Mouse (Mus musculus): ENCODE measurements at regions not wholly inside any gene's neighbourhood (a gene's known extent, or its start where the extent isn't known, plus 50 kb on each side); places are given as distances from the start of the nearest gene placed in this dataset.

GRCm38 (mm10) chr15:97152354-97152753, 94.6 kb upstream of the Pced1b start:
- Histone ChIP-seq H3K27me3 (ENCODE audit: control insufficient read depth, insufficient read depth, low read length) (no peaks in the 10 kb centered on the region), H3K4me3 (ENCODE audit: low read depth, low read length) (no peak overlapping the region), H3K4me1 (ENCODE audit: control insufficient read depth, insufficient read depth) (no peaks in the 10 kb centered on the region), H3K9ac (replicated peaks; ENCODE audit: low read depth, low read length) (no peak overlapping the region), H3K4me2 (ENCODE audit: low read depth, low read length) (no peak overlapping the region), H3K9me3 (replicated peaks; ENCODE audit: control insufficient read depth, low read length) (no peaks in the 10 kb centered on the region), H3K36me3 (replicated peaks; ENCODE audit: control insufficient read depth, insufficient read depth, low read length) (no peaks in the 10 kb centered on the region), H3K27ac (ENCODE audit: low read depth) (no peak overlapping the region)
- TF ChIP-seq CTCF (IDR thresholded peaks at IDR 0.05; ENCODE audit: low read depth) (no peak), EP300 (IDR thresholded peaks at IDR 0.05; ENCODE audit: low read depth) (no peak)
- DNase-seq (ENCODE audit: low spot score) (no peak), ATAC-seq (ENCODE audit: insufficient read depth, low read depth) (no peak)
- WGBS, result 56% methylated on average over 8 of the region's 8 CpGs

GRCm38 (mm10) chr15:97151793-97152192, 95.1 kb upstream of the Pced1b start:
- H3K27me3 ChIP-seq (ENCODE audit: control insufficient read depth, insufficient read depth, low read length), result no peaks in the 10 kb centered on the region
- H3K36me3 ChIP-seq (replicated peaks; ENCODE audit: control insufficient read depth, insufficient read depth, low read length), result no peaks in the 10 kb centered on the region
- no peak overlapping the region for H3K4me3 ChIP-seq (ENCODE audit: low read depth, low read length)
- H3K4me1 ChIP-seq (ENCODE audit: control insufficient read depth, insufficient read depth), result no peaks in the 10 kb centered on the region
- H3K9ac ChIP-seq (replicated peaks; ENCODE audit: low read depth, low read length), result no peak overlapping the region
- H3K9me3 ChIP-seq (replicated peaks; ENCODE audit: control insufficient read depth, low read length), result no peaks in the 10 kb centered on the region
- H3K4me2 ChIP-seq (ENCODE audit: low read depth, low read length), result no peak overlapping the region
- WGBS, result 77% methylated on average over 12 of the region's 12 CpGs
- TF ChIP-seq EP300 (IDR thresholded peaks at IDR 0.05; ENCODE audit: low read depth) (no peak), CTCF (IDR thresholded peaks at IDR 0.05; ENCODE audit: low read depth) (no peak)
- ATAC-seq (ENCODE audit: insufficient read depth, low read depth) (no peak), DNase-seq (ENCODE audit: low spot score) (no peak)
- H3K27ac ChIP-seq (ENCODE audit: low read depth), result no peak overlapping the region

DNA sequence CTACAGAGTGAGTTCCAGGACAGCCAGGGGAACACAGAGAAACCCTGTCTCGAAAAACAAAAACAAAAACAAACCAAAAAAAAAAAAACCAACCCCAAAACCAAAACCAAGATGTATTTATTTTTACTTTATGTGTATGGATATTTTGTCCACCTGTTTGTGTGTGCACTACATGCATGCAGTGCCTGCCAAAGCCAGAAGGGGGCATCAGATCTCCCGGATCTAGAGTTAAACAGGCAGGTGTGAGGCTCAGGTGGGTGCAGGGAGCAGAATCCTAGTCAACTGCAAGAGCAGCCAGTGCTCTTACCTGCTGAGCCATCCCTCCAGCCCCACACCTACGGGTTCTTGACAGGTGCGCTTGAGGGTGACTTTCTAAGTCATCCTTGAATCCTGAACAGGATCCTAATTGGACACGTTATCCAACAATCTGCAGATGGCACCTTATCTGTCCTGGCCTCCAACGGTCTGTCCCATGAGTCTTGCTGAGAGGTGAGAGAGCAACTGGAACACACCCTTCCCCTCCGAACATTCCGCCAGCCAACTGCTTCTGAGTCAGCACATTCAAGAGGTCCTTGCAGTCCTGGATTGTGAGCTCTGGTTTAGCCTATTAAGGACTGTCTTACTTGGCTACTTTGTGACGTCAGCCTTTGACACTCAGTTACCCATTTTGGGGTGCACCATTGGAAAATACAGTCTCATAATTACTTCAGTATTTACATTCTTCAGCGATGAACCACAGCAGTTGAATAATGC, 95.4 kb upstream of the Slc38a4 start:
- H3K9me3 ChIP-seq (replicated peaks; ENCODE audit: control insufficient read depth, low read length), result no peaks in the 10 kb centered on the region

DNA sequence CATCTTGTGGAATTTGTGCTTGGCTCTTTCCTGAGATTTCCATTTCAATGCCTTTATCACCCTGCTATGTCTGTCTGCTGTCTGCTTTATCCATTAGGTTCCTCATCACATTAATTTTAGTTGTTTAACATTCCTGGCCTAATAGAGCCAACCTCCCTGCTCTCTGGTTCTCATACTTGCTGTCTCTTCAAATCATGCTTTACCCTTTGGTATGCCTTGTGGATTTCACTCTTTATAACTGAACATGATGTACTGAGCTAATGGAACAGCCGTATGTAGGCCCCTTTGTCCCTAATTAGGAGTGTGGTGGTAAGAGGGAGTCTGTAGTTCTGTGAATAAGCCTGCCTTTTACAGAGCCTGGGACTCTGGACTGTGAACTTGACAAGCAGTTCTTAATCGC, 86.2 kb upstream of the Slc38a4 start:
- H3K27ac ChIP-seq (ENCODE audit: low read depth), result no peak overlapping the region
- H3K4me2 ChIP-seq (ENCODE audit: low read depth, low read length), result no peak overlapping the region
- H3K4me3 ChIP-seq (ENCODE audit: low read depth, low read length), result no peak overlapping the region
- H3K27me3 ChIP-seq (ENCODE audit: control insufficient read depth, insufficient read depth, low read length), result no peaks in the 10 kb centered on the region
- H3K9ac ChIP-seq (replicated peaks; ENCODE audit: low read depth, low read length), result no peak overlapping the region
- 72% methylated on average over 2 of the region's 2 CpGs for WGBS
- no peak for TF ChIP-seq CTCF (IDR thresholded peaks at IDR 0.05; ENCODE audit: low read depth)
- TF ChIP-seq EP300 (IDR thresholded peaks at IDR 0.05; ENCODE audit: low read depth), result no peak
- no peaks in the 10 kb centered on the region for H3K36me3 ChIP-seq (replicated peaks; ENCODE audit: control insufficient read depth, insufficient read depth, low read length)
- H3K4me1 ChIP-seq (ENCODE audit: control insufficient read depth, insufficient read depth), result no peaks in the 10 kb centered on the region
- no peak for DNase-seq (ENCODE audit: low spot score)
- H3K9me3 ChIP-seq (replicated peaks; ENCODE audit: control insufficient read depth, low read length), result peaks cover 8% of the 10 kb centered on the region
- ATAC-seq (ENCODE audit: insufficient read depth, low read depth), result no peak

More for the DNA sequence above, 95.4 kb upstream of the Slc38a4 start:
- Histone ChIP-seq H3K27me3 (ENCODE audit: control insufficient read depth, insufficient read depth, low read length) (no peaks in the 10 kb centered on the region), H3K4me3 (ENCODE audit: low read depth, low read length) (no peak overlapping the region), H3K27ac (ENCODE audit: low read depth) (no peak overlapping the region), H3K36me3 (replicated peaks; ENCODE audit: control insufficient read depth, insufficient read depth, low read length) (no peaks in the 10 kb centered on the region), H3K4me2 (ENCODE audit: low read depth, low read length) (no peak overlapping the region), H3K4me1 (ENCODE audit: control insufficient read depth, insufficient read depth) (no peaks in the 10 kb centered on the region), H3K9ac (replicated peaks; ENCODE audit: low read depth, low read length) (no peak overlapping the region)
- 77% methylated on average over 10 of the region's 10 CpGs for WGBS
- no peak for ATAC-seq (ENCODE audit: insufficient read depth, low read depth)
- no peak for DNase-seq (ENCODE audit: low spot score)
- no peak for TF ChIP-seq EP300 (IDR thresholded peaks at IDR 0.05; ENCODE audit: low read depth)
- TF ChIP-seq CTCF (IDR thresholded peaks at IDR 0.05; ENCODE audit: low read depth), result peak; percentile 15; the same call in 1 of the 2 replicates

DNA sequence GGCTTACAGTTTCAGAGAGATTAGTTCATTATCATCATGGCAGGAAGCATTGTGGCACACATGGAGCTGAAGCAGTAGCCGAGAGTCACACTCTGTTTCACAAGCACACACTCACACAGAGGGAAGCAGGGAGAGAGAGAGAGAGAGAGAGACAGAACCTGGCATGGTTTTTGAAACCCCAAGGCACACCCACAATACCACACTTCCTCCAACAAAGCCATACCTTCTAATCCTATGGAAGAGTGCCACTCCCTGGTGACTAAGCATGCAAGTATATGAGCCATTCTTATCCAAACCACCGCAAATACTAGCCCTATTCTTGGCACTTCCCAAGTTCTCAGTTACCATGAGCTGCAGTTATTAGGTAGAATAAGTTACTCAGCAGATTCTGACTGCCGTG, 82.5 kb upstream of the Slc38a4 start:
- Histone ChIP-seq H3K27ac (ENCODE audit: low read depth) (no peak overlapping the region), H3K9me3 (replicated peaks; ENCODE audit: control insufficient read depth, low read length) (peaks cover 8% of the 10 kb centered on the region), H3K4me1 (ENCODE audit: control insufficient read depth, insufficient read depth) (no peaks in the 10 kb centered on the region), H3K9ac (replicated peaks; ENCODE audit: low read depth, low read length) (no peak overlapping the region), H3K4me3 (ENCODE audit: low read depth, low read length) (no peak overlapping the region), H3K36me3 (replicated peaks; ENCODE audit: control insufficient read depth, insufficient read depth, low read length) (no peaks in the 10 kb centered on the region), H3K27me3 (ENCODE audit: control insufficient read depth, insufficient read depth, low read length) (no peaks in the 10 kb centered on the region), H3K4me2 (ENCODE audit: low read depth, low read length) (no peak overlapping the region)
- 81% methylated on average over 3 of the region's 3 CpGs for WGBS
- DNase-seq (ENCODE audit: low spot score), result no peak
- ATAC-seq (ENCODE audit: insufficient read depth, low read depth), result no peak
- TF ChIP-seq CTCF (IDR thresholded peaks at IDR 0.05; ENCODE audit: low read depth) (no peak), EP300 (IDR thresholded peaks at IDR 0.05; ENCODE audit: low read depth) (no peak)

- H3K4me3 ChIP-seq (ENCODE audit: low read depth, low read length), result no peak overlapping the region
- H3K4me1 ChIP-seq (ENCODE audit: control insufficient read depth, insufficient read depth), result no peaks in the 10 kb centered on the region
- WGBS, result 8% methylated on average over 11 of the region's 11 CpGs
- H3K36me3 ChIP-seq (replicated peaks; ENCODE audit: control insufficient read depth, insufficient read depth, low read length), result no peaks in the 10 kb centered on the region
- no peak overlapping the region for H3K9ac ChIP-seq (replicated peaks; ENCODE audit: low read depth, low read length)
- DNase-seq (ENCODE audit: low spot score) (peak; percentile 89), ATAC-seq (ENCODE audit: insufficient read depth, low read depth) (no peak)
- no peak overlapping the region for H3K4me2 ChIP-seq (ENCODE audit: low read depth, low read length)
- H3K9me3 ChIP-seq (replicated peaks; ENCODE audit: control insufficient read depth, low read length), result peaks cover 8% of the 10 kb centered on the region
- peak; percentile 89 for TF ChIP-seq CTCF (IDR thresholded peaks at IDR 0.05; ENCODE audit: low read depth)
- no peak for TF ChIP-seq EP300 (IDR thresholded peaks at IDR 0.05; ENCODE audit: low read depth)
- no peak overlapping the region for H3K27ac ChIP-seq (ENCODE audit: low read depth)
- no peaks in the 10 kb centered on the region for H3K27me3 ChIP-seq (ENCODE audit: control insufficient read depth, insufficient read depth, low read length)
These were observed 79.5 kb upstream of the Slc38a4 start for GRCm38 (mm10) chr15:97135291-97135690.
